Mouse (Mus musculus) erythroblast, adult 5-6 weeks (primary cell): ENCODE measurements around the gene Zfand2b. TPM values are rescaled to one million over a fixed set of nuclear protein-coding genes. Genes with fewer than 3 reads are reported as not detected.

ENCODE experiments used
- ATAC-seq: replicated peaks from 2 replicates; pipeline ENCODE4 v1.8.0; 2016; ENCODE audit warnings: moderate number of reproducible peaks, mild to moderate bottlenecking, moderate TSS enrichment, inconsistent platforms; ENCODE audit not compliant: poor library complexity, low FRiP score, severe bottlenecking
- total RNA-seq, 2 experiments: library from RNA; stranded (forward) in 1 of 2; stranded (reverse) in 1 of 2; fragments of 150-400 nt in 1 of 2; fragments of 200-764, 138-1000 nt in 1 of 2; gene quantifications; 2 replicates each; pipeline versions ENCODE4 v1.2.3 to v1.2.4; 2015 to 2017; ENCODE audit warnings: low replicate concordance in 2 of 2

Zfand2b gene
- total RNA-seq, 2 experiments from 2014 or later, result 15.9 to 43.3 TPM

- ATAC-seq, result peak; percentile 83
These were observed 42.0 kb downstream of the Zfand2b start, which contains the start of the genes Glb1l and Stk16 for GRCm38 (mm10) chr1:75210136-75211087. Glb1l (minus strand) TSS chr1:75210813. Stk16 (plus strand) TSS chr1:75210838.

- ATAC-seq, result 0 out of 2 replicates have a peak, but pooled peaks have one; percentile 0
These were observed 42.8 kb downstream of the Zfand2b start for GRCm38 (mm10) chr1:75211141-75211708.

GRCm38 (mm10) chr1:75212542-75212941 is 44.1 kb downstream of the Zfand2b start:
- no peak for ATAC-seq

- ATAC-seq, result no peak
These were observed 44.6 kb downstream of the Zfand2b start for GRCm38 (mm10) chr1:75213096-75213495.

GRCm38 (mm10) chr1:75214442-75214841 is 46.0 kb downstream of the Zfand2b start:
- ATAC-seq, result no peak

DNA sequence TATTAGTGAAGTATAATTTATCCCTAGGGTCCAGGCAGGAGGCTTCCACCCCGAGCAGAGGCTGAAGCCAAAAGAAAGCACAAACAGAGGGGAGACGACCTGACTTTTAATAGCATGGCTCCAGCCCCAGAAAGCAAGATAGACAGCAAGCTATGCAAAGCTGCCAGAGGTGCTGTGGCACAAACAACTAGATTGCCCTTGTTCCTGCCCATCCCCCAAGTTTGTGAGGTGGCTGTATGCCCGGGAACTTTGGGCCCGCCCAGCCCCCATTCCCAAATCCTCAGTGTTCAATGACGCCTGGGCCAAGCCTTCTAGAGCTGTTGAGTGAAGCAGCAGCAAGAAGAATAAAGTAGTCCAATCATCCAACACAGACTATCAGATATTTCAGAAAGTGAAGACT is 46.4 kb downstream of the Zfand2b start:
- no peak for ATAC-seq

DNA sequence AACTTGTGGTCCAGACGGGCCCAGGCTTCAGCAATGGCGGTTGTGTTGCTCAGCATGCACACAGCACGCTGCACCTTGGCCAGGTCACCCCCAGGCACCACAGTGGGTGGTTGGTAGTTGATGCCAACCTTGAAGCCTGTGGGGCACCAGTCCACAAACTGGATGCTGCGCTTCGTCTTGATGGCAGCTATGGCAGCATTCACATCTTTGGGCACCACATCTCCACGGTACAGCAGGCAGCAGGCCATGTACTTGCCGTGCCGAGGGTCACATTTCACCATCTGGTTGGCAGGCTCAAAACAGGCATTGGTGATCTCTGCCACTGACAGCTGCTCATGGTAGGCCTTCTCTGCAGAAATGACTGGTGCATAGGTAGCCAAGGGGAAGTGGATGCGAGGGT is 47.3 kb downstream of the Zfand2b start:
- ATAC-seq, result no peak

GRCm38 (mm10) chr1:75216797-75217585 is 48.5 kb downstream of the Zfand2b start:
- ATAC-seq, result peak; percentile 64

GRCm38 (mm10) chr1:75217893-75218226 is 49.4 kb downstream of the Zfand2b start:
- 0 out of 2 replicates have a peak, but pooled peaks have one; percentile 11 for ATAC-seq

DNA sequence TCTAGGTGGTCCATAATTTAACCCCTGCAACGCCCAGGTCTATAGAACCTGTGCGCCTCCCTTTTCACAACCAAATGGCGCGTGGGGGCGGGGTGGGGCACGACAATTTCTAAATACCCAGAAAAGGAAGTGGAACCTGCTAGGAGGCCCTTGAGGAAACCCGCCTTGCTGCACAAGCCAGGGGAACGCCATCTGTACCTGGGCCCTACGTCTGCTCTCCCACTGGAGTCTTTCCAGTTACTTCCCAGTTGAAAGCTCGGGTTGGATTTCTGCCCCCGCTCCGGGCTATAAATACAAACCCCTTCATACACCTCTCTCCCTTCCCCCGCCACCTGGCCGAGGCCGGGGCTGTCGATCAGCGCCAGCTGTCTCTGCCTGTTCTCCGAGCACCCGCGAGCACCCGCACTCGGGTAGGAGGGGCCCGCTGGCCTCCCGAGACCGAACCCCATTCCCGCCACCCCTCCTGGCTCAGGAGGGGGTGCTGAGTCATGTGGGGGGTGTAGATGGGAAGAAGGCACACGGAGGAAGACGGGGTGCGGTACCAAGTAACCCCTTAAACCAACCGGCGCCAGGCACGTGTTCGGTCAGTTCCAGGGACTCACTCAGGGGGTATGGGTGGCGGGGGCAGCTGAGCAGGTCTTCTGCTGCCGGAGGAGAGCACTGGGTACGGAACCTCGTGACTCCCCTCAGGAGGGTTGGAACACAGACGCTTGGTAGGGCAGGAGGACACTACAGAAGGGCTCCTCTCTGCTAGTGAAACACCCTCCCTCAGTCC is 50.0 kb downstream of the Zfand2b start:
- ATAC-seq, result peak; percentile 61

GRCm38 (mm10) chr1:75219078-75219477 is 50.6 kb downstream of the Zfand2b start:
- peak; percentile 76 for ATAC-seq

DNA sequence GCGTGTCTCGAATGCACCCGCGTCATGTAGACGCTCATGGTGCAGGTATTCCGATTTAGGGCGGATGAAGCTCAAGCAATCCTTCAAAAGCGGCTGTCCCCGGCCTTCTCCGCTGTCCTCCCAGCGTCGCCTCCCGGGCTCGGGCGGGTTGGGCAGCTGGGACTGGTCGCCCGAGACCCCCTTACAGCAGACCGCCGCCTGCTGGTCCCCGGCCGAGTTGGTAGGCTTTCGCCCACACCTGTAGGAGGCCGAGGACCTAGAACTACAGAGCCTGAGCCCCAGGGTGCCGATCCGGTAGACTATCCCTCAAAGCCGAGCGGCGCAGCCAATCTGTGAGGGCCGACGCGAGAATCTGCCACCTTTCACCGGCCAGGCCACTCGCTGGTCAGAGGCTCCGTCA is 51.1 kb downstream of the Zfand2b start, which contains the start of gene Tuba4a:
Gene Tuba4a, minus strand, starts transcription at position 335 of the 400 bp plus-strand sequence.
- ATAC-seq, result peak; percentile 23; the same call in 1 of the 2 replicates

Other genes starting within 250 kb of the Zfand2b start
- not detected in 2 replicates for gene Cfap65, start 233.0 kb upstream of the Zfand2b start, total RNA-seq (2015; ENCODE audit: low replicate concordance)
- not detected in 2 replicates for gene Cfap65, start 233.0 kb upstream of the Zfand2b start, total RNA-seq (2017; ENCODE audit: low replicate concordance)
- gene Ihh, start 217.0 kb upstream of the Zfand2b start, total RNA-seq (2015; ENCODE audit: low replicate concordance), result not detected in 2 replicates
- 0.28 TPM in 1 of 2 replicates, not detected in the other for gene Ihh, start 217.0 kb upstream of the Zfand2b start, total RNA-seq (2017; ENCODE audit: low replicate concordance)
- 0.77 and 8.2 TPM in 2 replicates for gene Nhej1, start 43.4 kb upstream of the Zfand2b start, total RNA-seq (2015; ENCODE audit: low replicate concordance)
- gene Nhej1, start 43.4 kb upstream of the Zfand2b start, total RNA-seq (2017; ENCODE audit: low replicate concordance), result 4.0 and 10.0 TPM in 2 replicates
- 1.3 and 3.5 TPM in 2 replicates for gene Slc23a3, start 34.8 kb upstream of the Zfand2b start, total RNA-seq (2015; ENCODE audit: low replicate concordance)
- gene Slc23a3, start 34.8 kb upstream of the Zfand2b start, total RNA-seq (2017; ENCODE audit: low replicate concordance), result 0.28 and 0.60 TPM in 2 replicates
- gene Cnppd1, start 25.9 kb upstream of the Zfand2b start, total RNA-seq (2015; ENCODE audit: low replicate concordance), result 41.6 and 42.7 TPM in 2 replicates
- gene Cnppd1, start 25.9 kb upstream of the Zfand2b start, total RNA-seq (2017; ENCODE audit: low replicate concordance), result 135 and 169 TPM in 2 replicates
- 30.7 and 38.0 TPM in 2 replicates for gene Retreg2, start 25.9 kb upstream of the Zfand2b start, total RNA-seq (2015; ENCODE audit: low replicate concordance)
- 45.0 and 54.0 TPM in 2 replicates for gene Retreg2, start 25.9 kb upstream of the Zfand2b start, total RNA-seq (2017; ENCODE audit: low replicate concordance)
- gene Abcb6, start 11.7 kb downstream of the Zfand2b start, total RNA-seq (2015; ENCODE audit: low replicate concordance), result 78.2 and 93.0 TPM in 2 replicates
- 62.9 and 70.7 TPM in 2 replicates for gene Abcb6, start 11.7 kb downstream of the Zfand2b start, total RNA-seq (2017; ENCODE audit: low replicate concordance)
- gene Ankzf1, start 23.5 kb downstream of the Zfand2b start, total RNA-seq (2015; ENCODE audit: low replicate concordance), result 8.3 and 10.4 TPM in 2 replicates
- 34.5 and 39.0 TPM in 2 replicates for gene Ankzf1, start 23.5 kb downstream of the Zfand2b start, total RNA-seq (2017; ENCODE audit: low replicate concordance)
- gene Atg9a, start 23.6 kb downstream of the Zfand2b start, total RNA-seq (2015; ENCODE audit: low replicate concordance), result 107 and 131 TPM in 2 replicates
- 137 and 142 TPM in 2 replicates for gene Atg9a, start 23.6 kb downstream of the Zfand2b start, total RNA-seq (2017; ENCODE audit: low replicate concordance)
- 12.3 and 12.9 TPM in 2 replicates for gene Glb1l, start 42.2 kb downstream of the Zfand2b start, total RNA-seq (2015; ENCODE audit: low replicate concordance)
- 8.1 and 8.6 TPM in 2 replicates for gene Glb1l, start 42.2 kb downstream of the Zfand2b start, total RNA-seq (2017; ENCODE audit: low replicate concordance)
- gene Stk16, start 42.2 kb downstream of the Zfand2b start, total RNA-seq (2015; ENCODE audit: low replicate concordance), result 50.4 and 76.9 TPM in 2 replicates
- 31.3 and 50.2 TPM in 2 replicates for gene Stk16, start 42.2 kb downstream of the Zfand2b start, total RNA-seq (2017; ENCODE audit: low replicate concordance)
- 433 and 471 TPM in 2 replicates for gene Tuba4a, start 51.2 kb downstream of the Zfand2b start, total RNA-seq (2015; ENCODE audit: low replicate concordance)
- gene Tuba4a, start 51.2 kb downstream of the Zfand2b start, total RNA-seq (2017; ENCODE audit: low replicate concordance), result 280 and 368 TPM in 2 replicates
- gene A630095N17Rik, start 63.5 kb downstream of the Zfand2b start, total RNA-seq (2015; ENCODE audit: low replicate concordance), result not detected in 2 replicates
- gene A630095N17Rik, start 63.5 kb downstream of the Zfand2b start, total RNA-seq (2017; ENCODE audit: low replicate concordance), result not detected in 2 replicates
- gene Dnajb2, start 67.8 kb downstream of the Zfand2b start, total RNA-seq (2015; ENCODE audit: low replicate concordance), result 186 and 231 TPM in 2 replicates
- gene Dnajb2, start 67.8 kb downstream of the Zfand2b start, total RNA-seq (2017; ENCODE audit: low replicate concordance), result 524 and 744 TPM in 2 replicates
- gene Ptprn, start 95.9 kb downstream of the Zfand2b start, total RNA-seq (2015; ENCODE audit: low replicate concordance), result not detected in 2 replicates
- not detected in 2 replicates for gene Ptprn, start 95.9 kb downstream of the Zfand2b start, total RNA-seq (2017; ENCODE audit: low replicate concordance)
- not detected in 2 replicates for gene Resp18, start 109.8 kb downstream of the Zfand2b start, total RNA-seq (2015; ENCODE audit: low replicate concordance)
- not detected in 2 replicates for gene Resp18, start 109.8 kb downstream of the Zfand2b start, total RNA-seq (2017; ENCODE audit: low replicate concordance)
- gene Dnpep, start 149.3 kb downstream of the Zfand2b start, total RNA-seq (2015; ENCODE audit: low replicate concordance), result 14.0 and 20.3 TPM in 2 replicates
- 7.7 and 11.8 TPM in 2 replicates for gene Dnpep, start 149.3 kb downstream of the Zfand2b start, total RNA-seq (2017; ENCODE audit: low replicate concordance)
- not detected in 2 replicates for gene Des, start 191.7 kb downstream of the Zfand2b start, total RNA-seq (2015; ENCODE audit: low replicate concordance)
- gene Des, start 191.7 kb downstream of the Zfand2b start, total RNA-seq (2017; ENCODE audit: low replicate concordance), result not detected in 2 replicates
- not detected in 2 replicates for gene Speg, start 206.7 kb downstream of the Zfand2b start, total RNA-seq (2015; ENCODE audit: low replicate concordance)
- 1.7 TPM in 1 of 2 replicates, not detected in the other for gene Speg, start 206.7 kb downstream of the Zfand2b start, total RNA-seq (2017; ENCODE audit: low replicate concordance)